Mouse (Mus musculus): ENCODE results near the gene Sec1. TPM values are rescaled to one million over a fixed set of nuclear protein-coding genes. Genes with fewer than 3 reads are reported as not detected.

Sec1 gene
- polyA plus RNA-seq, 1 experiment, result 3.7 TPM

- TF ChIP-seq POLR2A (IDR thresholded peaks at IDR 0.05; ENCODE audit: borderline replicate concordance, extremely low read depth, low read depth, low read length), result no peak
- no peak for TF ChIP-seq CTCF (IDR thresholded peaks at IDR 0.05; ENCODE audit: insufficient read depth, low read length)
- H3K4me1 ChIP-seq (ENCODE audit: control insufficient read depth, insufficient read depth, low read length), result peaks cover 5% of the 10 kb centered on the region
- 85% methylated on average over 17 of the region's 17 CpGs for WGBS
These were observed 8.8 kb upstream of the Sec1 start for GRCm38 (mm10) chr7:45702809-45703520.

DNA sequence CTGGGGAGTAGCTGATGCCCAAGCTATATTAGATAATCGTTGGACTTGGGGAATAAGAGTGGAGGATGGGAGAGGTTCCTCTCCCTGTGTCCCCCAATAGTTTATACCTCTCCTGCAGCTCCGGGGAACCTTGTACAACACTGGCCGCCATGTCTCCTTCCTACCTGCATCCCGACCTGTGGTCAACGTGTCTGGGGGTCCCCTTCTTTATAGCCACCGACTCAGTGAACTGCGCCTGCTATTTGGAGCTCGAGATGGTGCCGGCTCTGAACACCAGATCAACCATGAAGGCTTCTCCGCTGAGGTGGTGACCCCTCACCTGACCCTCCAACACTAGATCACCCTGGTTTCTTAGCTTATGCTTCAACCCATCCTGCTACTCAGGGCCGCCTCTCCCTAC, 8.1 kb upstream of the Sec1 start:
- TF ChIP-seq POLR2A (IDR thresholded peaks at IDR 0.05; ENCODE audit: borderline replicate concordance, extremely low read depth, low read depth, low read length) (no peak), CTCF (IDR thresholded peaks at IDR 0.05; ENCODE audit: insufficient read depth, low read length) (no peak)
- H3K4me3 ChIP-seq (replicated peaks; ENCODE audit: extremely low read depth, low read depth, low read length), result no peak overlapping the region
- no peak for DNase-seq
- peaks cover 3% of the 10 kb centered on the region; the same call in 1 of the 2 replicates for H3K4me1 ChIP-seq (ENCODE audit: control insufficient read depth, insufficient read depth, low read length)
- WGBS, result 89% methylated on average over 11 of the region's 11 CpGs

More at GRCm38 (mm10) chr7:45702809-45703520, 8.8 kb upstream of the Sec1 start:
- no peak for DNase-seq
- no peak overlapping the region for H3K4me3 ChIP-seq (replicated peaks; ENCODE audit: extremely low read depth, low read depth, low read length)

GRCm38 (mm10) chr7:45701607-45702006, 7.4 kb upstream of the Sec1 start:
- WGBS, result 87% methylated on average over 11 of the region's 11 CpGs
- H3K4me3 ChIP-seq (replicated peaks; ENCODE audit: extremely low read depth, low read depth, low read length), result no peak overlapping the region
- TF ChIP-seq CTCF (IDR thresholded peaks at IDR 0.05; ENCODE audit: insufficient read depth, low read length) (no peak), POLR2A (IDR thresholded peaks at IDR 0.05; ENCODE audit: borderline replicate concordance, extremely low read depth, low read depth, low read length) (no peak)
- no peak for DNase-seq
- no peaks in the 10 kb centered on the region; the same call in 1 of the 2 replicates for H3K4me1 ChIP-seq (ENCODE audit: control insufficient read depth, insufficient read depth, low read length)

DNA sequence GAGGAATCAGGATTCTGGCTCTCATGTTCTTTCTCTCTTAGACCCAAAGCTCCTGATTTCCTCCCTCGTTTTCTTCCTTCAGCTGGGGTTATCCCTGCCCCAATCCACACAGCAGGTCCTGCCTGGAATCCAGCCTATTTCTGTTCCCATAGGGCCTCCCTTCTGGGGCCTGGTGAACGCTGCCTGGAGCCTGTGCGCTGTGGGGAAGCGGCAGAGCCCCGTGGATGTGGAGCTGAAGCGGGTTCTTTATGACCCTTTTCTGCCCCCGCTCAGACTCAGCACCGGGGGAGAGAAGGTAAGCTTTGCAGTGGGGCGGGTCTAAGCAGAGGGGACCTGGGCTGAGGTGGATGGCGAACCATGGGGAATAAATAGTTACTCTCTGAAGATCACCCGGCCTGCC, 6.9 kb upstream of the Sec1 start:
- 34% methylated on average over 11 of the region's 11 CpGs for WGBS
- DNase-seq, result no peak
- no peak for TF ChIP-seq CTCF (IDR thresholded peaks at IDR 0.05; ENCODE audit: insufficient read depth, low read length)
- no peaks in the 10 kb centered on the region; the same call in 1 of the 2 replicates for H3K4me1 ChIP-seq (ENCODE audit: control insufficient read depth, insufficient read depth, low read length)
- no peak overlapping the region for H3K4me3 ChIP-seq (replicated peaks; ENCODE audit: extremely low read depth, low read depth, low read length)

DNA sequence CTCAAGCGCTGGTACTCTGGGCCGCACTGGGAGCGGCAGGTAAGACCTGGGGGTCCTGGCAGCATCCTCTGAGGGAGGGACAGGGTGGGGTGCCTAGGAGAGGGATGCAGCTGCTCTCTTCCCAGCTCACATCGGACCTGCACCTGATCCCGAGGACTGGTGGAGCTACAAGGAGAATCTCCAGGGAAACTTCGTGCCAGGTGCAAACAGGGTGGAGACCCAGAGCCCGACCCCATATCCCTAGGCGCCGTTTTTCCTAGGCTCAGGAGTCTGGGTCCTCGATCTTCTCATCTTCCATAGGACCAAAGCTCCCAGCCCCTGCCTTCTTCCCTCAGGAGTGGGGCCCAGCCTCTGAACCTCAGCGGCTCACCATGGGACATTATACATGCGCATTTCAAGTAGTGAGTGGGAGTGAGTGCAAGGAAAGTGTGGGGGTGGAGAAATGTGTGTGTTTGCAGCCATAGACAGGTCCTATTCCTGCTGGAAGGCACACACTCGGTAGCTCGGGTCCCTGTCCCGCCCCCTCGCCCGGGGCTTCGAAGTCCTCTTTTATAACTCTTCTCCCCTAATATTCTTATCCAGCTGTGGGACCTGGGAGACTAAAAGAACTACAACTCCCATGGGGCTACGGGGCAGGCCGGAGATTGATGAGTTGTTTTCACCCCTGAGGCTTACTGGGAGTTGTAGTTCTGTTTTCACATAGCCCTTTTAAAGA, 6.3 kb upstream of the Sec1 start:
- 2% methylated on average over 20 of the region's 20 CpGs for WGBS
- peak; percentile 65 for DNase-seq
- H3K4me3 ChIP-seq (replicated peaks; ENCODE audit: extremely low read depth, low read depth, low read length), result no peak overlapping the region
- TF ChIP-seq CTCF (IDR thresholded peaks at IDR 0.05; ENCODE audit: insufficient read depth, low read length), result no peak
- TF ChIP-seq POLR2A (IDR thresholded peaks at IDR 0.05; ENCODE audit: borderline replicate concordance, extremely low read depth, low read depth, low read length), result no peak
- H3K4me1 ChIP-seq (ENCODE audit: control insufficient read depth, insufficient read depth, low read length), result no peaks in the 10 kb centered on the region; the same call in 1 of the 2 replicates

DNA sequence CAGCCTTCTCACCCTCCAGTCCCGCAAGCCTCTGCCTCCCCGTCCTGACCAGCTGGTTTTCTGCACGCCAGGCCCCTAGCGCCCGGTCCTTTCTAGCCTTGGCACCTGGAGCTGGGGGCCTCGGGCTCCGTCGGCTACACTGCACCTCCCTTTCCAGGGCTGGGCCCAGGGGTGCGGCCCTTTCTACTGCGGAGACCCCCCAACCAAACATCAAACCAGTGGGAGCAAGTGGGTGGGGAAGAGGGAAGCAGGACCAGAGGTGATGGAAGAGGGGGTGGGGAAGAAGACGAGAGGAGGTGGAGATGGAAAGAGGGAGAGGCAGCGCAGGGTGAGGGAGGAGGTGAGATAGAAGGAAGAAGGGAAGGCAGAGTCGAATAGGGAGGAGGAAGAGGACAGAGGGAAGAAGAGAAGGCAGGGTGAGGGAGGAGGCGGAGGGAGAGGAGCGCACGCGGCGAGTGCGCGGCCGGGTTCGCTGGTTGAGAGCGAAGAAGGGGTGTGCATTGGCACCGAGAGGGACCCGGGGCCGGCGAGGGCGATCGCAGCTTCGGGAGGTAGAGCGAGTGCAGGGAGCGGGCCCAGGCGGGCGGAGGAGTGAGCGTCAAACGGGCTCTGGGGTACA, 5.4 kb upstream of the Sec1 start, which contains the start of gene Car11:
TSS of gene Car11 (plus strand) at position 321 of the 619 bp plus-strand sequence.
- TF ChIP-seq POLR2A (IDR thresholded peaks at IDR 0.05; ENCODE audit: borderline replicate concordance, extremely low read depth, low read depth, low read length) (no peak), CTCF (IDR thresholded peaks at IDR 0.05; ENCODE audit: insufficient read depth, low read length) (no peak)
- DNase-seq, result no peak
- WGBS, result 6% methylated on average over 36 of the region's 36 CpGs
- Histone ChIP-seq H3K4me1 (ENCODE audit: control insufficient read depth, insufficient read depth, low read length) (no peaks in the 10 kb centered on the region; the same call in 1 of the 2 replicates), H3K4me3 (replicated peaks; ENCODE audit: extremely low read depth, low read depth, low read length) (peak within 1 kb of the TSS; percentile 7)

DNA sequence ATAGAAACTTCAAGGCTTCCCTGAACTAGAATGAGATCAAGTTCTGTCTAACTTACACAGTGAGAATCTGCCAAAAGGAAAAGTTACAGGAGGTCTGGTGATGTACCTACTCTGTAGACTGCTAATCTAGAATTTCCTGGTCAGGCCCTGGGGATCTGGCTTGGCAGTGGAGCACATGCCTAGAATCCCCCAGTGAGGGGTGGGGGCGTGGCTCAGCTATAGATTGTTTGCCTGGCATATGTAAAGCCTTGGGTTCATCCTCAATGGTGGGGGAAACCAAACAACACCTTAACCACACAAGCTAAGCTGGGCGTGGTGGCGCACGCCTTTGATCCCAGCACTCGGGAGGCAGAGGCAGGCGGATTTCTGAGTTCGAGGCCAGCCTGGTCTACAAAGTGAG, 3.7 kb upstream of the Sec1 start:
- H3K4me1 ChIP-seq (ENCODE audit: control insufficient read depth, insufficient read depth, low read length), result no peaks in the 10 kb centered on the region; the same call in 1 of the 2 replicates
- DNase-seq, result no peak
- WGBS, result 87% methylated on average over 7 of the region's 7 CpGs
- no peak overlapping the region for H3K4me3 ChIP-seq (replicated peaks; ENCODE audit: extremely low read depth, low read depth, low read length)
- TF ChIP-seq POLR2A (IDR thresholded peaks at IDR 0.05; ENCODE audit: borderline replicate concordance, extremely low read depth, low read depth, low read length) (no peak), CTCF (IDR thresholded peaks at IDR 0.05; ENCODE audit: insufficient read depth, low read length) (no peak)

GRCm38 (mm10) chr7:45695098-45695497, 896 bp upstream of the Sec1 start:
- no peak overlapping the region for H3K4me3 ChIP-seq (replicated peaks; ENCODE audit: extremely low read depth, low read depth, low read length)
- H3K4me1 ChIP-seq (ENCODE audit: control insufficient read depth, insufficient read depth, low read length), result no peaks in the 10 kb centered on the region; the same call in 1 of the 2 replicates
- no peak for DNase-seq
- WGBS, result 26% methylated on average over 6 of the region's 6 CpGs
- TF ChIP-seq POLR2A (IDR thresholded peaks at IDR 0.05; ENCODE audit: borderline replicate concordance, extremely low read depth, low read depth, low read length) (no peak), CTCF (IDR thresholded peaks at IDR 0.05; ENCODE audit: insufficient read depth, low read length) (no peak)

DNA sequence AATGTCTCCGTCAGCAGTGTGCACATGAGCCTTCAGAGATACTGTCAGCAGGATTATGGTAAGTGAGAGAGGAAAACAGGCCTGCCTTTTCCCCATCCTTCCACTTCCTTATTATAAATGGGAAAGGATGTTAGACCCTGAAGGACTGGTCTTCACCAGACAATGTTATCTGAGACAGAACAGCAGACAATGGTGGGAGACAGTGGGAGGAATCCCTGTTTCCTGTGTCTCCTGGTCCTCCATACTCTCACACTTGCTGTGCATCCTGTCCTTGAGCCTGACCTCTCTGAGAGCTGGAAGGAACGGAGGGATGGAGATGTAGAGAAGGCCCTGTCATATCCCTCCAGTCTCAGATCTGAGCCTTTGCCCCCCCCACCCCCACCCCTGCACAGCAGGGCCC, 1.8 kb downstream of the Sec1 start:
- WGBS, result 66% methylated on average over 2 of the region's 2 CpGs
- no peak for DNase-seq
- H3K4me3 ChIP-seq (replicated peaks; ENCODE audit: extremely low read depth, low read depth, low read length), result no peak overlapping the region
- no peaks in the 10 kb centered on the region for H3K4me1 ChIP-seq (ENCODE audit: control insufficient read depth, insufficient read depth, low read length)
- TF ChIP-seq POLR2A (IDR thresholded peaks at IDR 0.05; ENCODE audit: borderline replicate concordance, extremely low read depth, low read depth, low read length) (no peak), CTCF (IDR thresholded peaks at IDR 0.05; ENCODE audit: insufficient read depth, low read length) (no peak)

Measured in lung, adult 2 months (tissue).